Mouse (Mus musculus) thymus, adult 18-20 months (tissue): Measurements from ENCODE around the gene Evl.
A peak's percentile ranks its signal among the peaks of the same experiment; 100 is the strongest.

Experiments used
- DNase-seq, 2 experiments: peaks; one replicate each; pipeline ENCODE4 v3.0.0; 2022; ENCODE audit warnings: mixed read lengths in 2 of 2

Gene Evl

GRCm38 (mm10) chr12:108591586-108591985 is 37.1 kb downstream of the Evl start:
- no peak for DNase-seq

GRCm38 (mm10) chr12:108592866-108593265 is 38.3 kb downstream of the Evl start:
- DNase-seq: no peak

DNA sequence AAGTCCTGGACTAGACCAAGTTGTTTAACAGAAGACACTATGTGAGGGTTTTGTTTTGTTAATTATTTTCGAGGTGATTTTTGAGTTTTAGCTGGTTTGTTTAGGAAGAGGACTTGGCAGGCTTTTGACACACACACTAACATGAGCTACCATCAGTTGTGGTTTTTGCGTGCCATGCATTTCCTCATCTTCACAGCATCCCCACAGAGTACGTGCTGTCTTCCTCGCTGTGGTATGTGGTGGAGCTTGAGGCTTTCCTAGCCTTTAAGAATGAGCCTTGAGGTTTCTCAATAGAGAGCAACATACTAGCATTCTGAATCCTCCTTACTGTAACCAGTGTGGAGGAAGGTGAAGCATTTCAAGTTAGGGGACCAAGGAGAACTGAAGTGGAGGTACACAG is 46.3 kb downstream of the Evl start:
- DNase-seq: peak in 1 of 2 experiments; percentile 24

- DNase-seq: no peak
Observed at GRCm38 (mm10) chr12:108601326-108601725, 46.8 kb downstream of the Evl start.

- DNase-seq: no peak
Observed at GRCm38 (mm10) chr12:108604546-108604945, 50.0 kb downstream of the Evl start.

- DNase-seq: no peak
Observed at GRCm38 (mm10) chr12:108605521-108606281, 51.2 kb downstream of the Evl start.

DNA sequence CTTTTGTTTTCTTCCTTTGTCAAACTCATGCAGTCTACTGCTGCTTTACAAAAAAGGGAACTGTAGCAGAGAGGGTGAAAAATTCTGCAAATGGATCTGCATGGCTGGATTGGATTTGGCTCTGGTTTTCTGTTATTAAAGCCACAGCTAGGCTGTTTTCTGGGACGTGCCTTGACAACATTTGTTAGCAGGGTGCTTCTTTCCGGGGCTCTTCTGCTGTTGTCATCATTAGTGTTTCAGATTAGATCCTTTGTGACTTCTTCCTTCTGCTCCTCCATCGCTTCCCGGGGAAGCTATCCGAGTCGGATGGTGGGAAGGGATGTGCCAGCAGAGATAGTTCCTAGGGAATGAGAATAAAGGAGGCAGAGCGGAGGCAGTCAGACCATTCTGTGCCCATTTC is 51.8 kb downstream of the Evl start:
- DNase-seq: no peak

GRCm38 (mm10) chr12:108609446-108609845 is 54.9 kb downstream of the Evl start:
- no peak for DNase-seq

GRCm38 (mm10) chr12:108610255-108610654 is 55.7 kb downstream of the Evl start:
- DNase-seq: no peak

DNA sequence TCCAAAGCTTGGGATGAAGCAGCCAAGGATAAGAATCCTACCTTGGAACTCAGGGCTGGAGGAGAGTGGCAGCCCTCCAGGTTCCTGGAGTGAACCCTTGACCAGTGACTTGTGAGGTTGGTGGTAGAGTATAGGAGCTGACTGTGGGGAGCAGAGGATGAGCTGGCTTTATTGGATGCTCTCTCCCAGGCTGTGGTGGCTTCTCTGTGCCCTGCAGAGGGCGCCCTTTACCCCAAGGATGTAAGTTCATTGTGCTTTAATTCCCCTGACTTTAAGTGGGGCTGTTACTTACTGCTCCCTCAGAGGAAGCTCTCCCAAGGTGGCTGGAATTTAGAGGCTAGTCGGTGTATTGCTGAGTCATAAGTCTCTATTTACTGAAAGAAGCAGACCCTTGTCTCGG is 58.6 kb downstream of the Evl start:
- peak; percentile 47 to 58 for DNase-seq

DNA sequence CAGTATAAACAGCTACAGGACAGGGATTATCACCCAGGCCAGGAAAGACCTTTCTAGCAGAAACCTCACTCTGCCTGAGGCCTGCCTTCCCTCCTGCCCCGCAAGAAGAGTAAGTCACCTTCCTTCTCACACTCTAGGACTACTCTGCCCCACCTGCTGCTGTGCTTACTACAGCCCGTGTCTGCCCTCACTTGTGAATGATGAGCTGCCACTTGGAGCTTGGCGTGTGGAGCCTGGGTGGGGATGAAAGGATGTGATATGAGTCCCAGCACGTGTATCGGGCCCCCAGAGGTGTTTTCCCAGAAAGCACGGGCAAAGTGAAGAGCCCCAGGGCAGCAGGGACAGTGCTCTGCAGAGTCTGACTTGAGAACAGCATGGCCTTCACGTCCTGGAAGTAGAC is 63.0 kb downstream of the Evl start:
- no peak for DNase-seq

- DNase-seq: no peak
Observed at GRCm38 (mm10) chr12:108619853-108620416, 65.4 kb downstream of the Evl start.

GRCm38 (mm10) chr12:108622406-108622805 is 67.9 kb downstream of the Evl start:
- no peak for DNase-seq

DNA sequence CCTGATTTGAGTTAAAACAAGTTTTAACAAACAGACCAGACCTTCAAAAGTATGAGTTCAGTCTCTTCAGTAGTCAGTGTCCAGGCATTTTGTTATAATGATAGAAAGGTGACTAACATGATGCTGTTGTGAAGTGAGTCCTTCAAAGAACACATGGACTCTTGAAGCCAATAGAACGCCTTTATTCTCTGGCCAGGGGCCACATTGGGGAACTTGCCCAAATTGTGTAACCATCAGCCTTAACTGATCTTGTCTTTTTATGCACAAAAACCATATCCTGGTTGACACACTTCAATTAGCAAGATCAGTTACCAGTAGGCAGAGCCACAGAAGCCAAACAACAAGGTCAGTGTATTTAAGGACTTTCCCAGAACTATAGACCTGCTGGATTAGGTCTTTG is 75.0 kb downstream of the Evl start:
- no peak for DNase-seq

DNA sequence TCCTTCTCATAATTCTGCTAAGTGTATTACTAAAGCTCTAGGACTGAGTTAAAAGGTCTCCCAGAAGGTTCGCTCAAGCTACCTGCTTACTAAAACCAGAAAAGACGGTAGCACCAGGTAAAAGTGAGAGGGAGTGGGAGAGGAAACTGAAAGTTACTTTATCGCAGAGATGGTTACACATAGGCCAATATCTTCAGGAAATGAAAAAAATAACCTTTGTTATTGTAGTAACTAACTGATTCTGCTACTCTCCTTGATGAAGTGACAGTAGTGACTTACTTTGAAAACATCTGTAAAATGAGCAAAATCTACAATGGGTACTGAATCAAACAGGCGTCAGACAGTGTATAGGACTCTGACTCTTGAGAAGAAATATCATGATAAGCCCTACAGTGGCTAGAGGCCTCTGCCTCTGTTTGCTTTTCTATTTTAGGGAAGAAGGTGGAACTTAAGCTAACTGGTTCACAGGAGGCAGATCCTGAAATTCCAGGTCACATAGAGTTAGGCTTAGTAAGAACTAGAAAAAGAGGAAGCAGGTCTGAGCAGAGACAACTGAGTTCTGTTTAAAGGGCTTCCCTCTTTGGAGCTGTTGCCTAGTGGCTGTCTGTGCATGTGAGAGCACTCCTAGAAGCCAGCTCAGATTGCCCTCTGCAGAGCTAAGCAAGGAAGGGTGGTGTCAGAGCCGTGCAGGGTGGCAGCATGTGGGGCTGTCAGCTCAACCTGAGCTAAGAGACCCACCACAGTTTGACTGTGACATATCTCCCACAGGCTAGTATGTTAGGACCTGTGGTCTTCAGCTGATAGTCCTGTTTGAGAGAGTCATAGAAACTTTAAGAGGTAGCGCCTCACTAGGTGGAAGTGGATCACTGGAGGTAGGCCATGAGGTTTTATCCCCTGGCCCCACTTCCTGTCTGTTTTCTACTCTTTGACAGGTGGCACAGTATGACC is 76.5 kb downstream of the Evl start:
- peak in 1 of 2 experiments; percentile 37 for DNase-seq

GRCm38 (mm10) chr12:108632501-108632900 is 78.0 kb downstream of the Evl start:
- DNase-seq: no peak

GRCm38 (mm10) chr12:108634031-108634430 is 79.5 kb downstream of the Evl start:
- DNase-seq: no peak

DNA sequence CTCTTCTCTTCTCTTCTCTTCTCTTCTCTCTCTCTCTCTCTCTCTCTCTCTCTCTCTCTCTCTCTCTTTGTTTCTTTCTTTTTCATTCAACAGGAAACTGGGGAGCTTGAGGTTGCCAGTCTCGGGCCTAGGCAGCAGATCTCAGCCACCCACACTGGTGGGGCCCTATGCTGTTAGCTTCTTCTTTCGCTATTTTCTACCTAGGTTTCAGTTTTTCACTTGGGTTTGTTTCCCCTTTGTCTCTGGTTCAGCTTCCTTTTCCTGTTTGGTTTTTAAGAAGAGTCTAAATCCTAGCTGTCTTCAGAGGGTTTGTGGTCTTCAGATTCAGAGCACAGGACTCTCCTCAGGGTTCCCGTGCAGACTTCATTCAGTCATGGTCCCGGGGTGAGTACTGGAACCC is 81.0 kb downstream of the Evl start:
- peak; percentile 42 to 67 for DNase-seq

- no peak for DNase-seq
Observed at GRCm38 (mm10) chr12:108637440-108637839, 82.9 kb downstream of the Evl start.

GRCm38 (mm10) chr12:108639126-108639525 is 84.6 kb downstream of the Evl start:
- no peak for DNase-seq

DNA sequence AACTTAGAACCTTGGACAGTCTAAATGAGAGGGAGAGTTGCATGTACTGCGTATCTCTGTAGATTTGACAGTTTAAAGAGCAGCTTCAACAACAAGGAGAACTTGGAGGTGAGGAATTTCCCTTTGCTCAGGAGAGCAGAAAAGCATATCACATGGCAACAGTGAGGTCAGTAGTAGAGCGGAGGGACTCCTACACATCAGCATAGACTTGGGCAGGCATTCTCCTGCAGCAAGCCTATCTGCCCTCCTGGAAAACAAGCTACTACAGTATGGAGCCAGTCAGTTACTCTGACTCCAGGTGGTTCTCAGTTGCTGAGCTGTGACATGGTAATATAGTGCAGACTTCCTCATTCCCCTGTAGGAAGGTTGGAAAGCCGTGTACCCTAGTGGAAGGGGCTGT is 87.5 kb downstream of the Evl start:
- DNase-seq: no peak

DNA sequence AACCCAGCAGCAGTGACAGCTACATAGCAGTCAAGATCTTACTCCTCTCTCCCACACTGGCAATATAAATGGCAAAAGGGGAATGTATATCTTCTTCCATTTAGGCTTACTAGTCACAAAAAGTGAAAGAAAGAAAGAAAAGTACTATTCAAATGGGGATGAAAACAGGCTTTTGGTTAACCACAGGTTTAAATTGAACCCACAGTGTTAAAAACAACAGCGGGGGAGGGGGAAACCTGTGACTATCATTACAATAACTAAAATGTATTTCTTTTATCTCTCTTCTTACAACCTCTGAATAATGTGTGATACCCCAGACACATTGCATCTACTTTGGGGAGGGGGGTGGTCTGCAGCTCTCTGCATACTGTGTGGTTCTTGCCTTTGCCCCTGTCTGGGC is 91.7 kb downstream of the Evl start:
- no peak for DNase-seq

DNA sequence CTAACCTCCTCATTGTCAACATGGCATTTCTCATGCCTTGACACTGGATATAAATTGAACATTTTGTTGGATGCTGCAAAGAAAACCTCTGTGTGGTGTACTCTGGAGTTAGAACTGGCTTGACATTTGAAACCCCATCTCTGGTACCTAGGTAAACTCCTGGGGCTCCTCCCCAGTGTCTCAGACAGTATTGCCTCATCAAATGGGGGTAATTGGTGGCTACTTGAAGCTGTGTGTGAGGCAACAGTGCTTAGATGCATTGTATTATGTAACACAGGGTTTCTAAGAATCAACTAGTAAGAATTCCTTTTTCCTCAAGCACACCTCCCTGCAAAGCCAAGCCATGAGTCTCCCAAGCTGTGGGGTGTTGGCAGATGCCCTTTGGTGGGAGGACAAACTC is 93.3 kb downstream of the Evl start:
- no peak for DNase-seq
